Mouse (Mus musculus): ENCODE measurements around the gene Btbd9. TPM values are rescaled to one million over a fixed set of nuclear protein-coding genes. Genes with fewer than 3 reads are reported as not detected.

The Btbd9 gene
- polyA plus RNA-seq, 1 experiment from 2014 or later: 63.0 TPM

- Histone ChIP-seq H3K9me3 (replicated peaks) (no peaks in the 10 kb centered on the region), H3K36me3 (no peaks in the 10 kb centered on the region), H3K27me3 (ENCODE audit: low read depth, poor library complexity, severe bottlenecking) (no peaks in the 10 kb centered on the region), H3K27ac (replicated peaks) (0 out of 2 replicates have a peak overlapping the region, but pooled peaks have one; percentile 4), H3K4me3 (no peak overlapping the region), H3K4me1 (peaks cover 59% of the 10 kb centered on the region)
- no peak for DNase-seq (ENCODE audit: low spot score)
- WGBS: 93% methylated on average over 2 of the region's 2 CpGs
Measured at GRCm38 (mm10) chr17:30460727-30461349, 115.5 kb downstream of the Btbd9 start.

- no peaks in the 10 kb centered on the region for H3K27me3 ChIP-seq (ENCODE audit: low read depth, poor library complexity, severe bottlenecking)
- 86% methylated on average over 5 of the region's 5 CpGs for WGBS
- DNase-seq (ENCODE audit: low spot score): no peak
- H3K36me3 ChIP-seq: no peaks in the 10 kb centered on the region
- H3K27ac ChIP-seq (replicated peaks): no peak overlapping the region
- peaks cover 51% of the 10 kb centered on the region for H3K4me1 ChIP-seq
- H3K9me3 ChIP-seq (replicated peaks): no peaks in the 10 kb centered on the region
- no peak overlapping the region for H3K4me3 ChIP-seq
Measured at GRCm38 (mm10) chr17:30459706-30460105, 116.6 kb downstream of the Btbd9 start.

- Histone ChIP-seq H3K27ac (replicated peaks) (no peak overlapping the region; the same call in 1 of the 2 replicates), H3K4me1 (peaks cover 48% of the 10 kb centered on the region), H3K9me3 (replicated peaks) (no peaks in the 10 kb centered on the region), H3K4me3 (no peak overlapping the region), H3K36me3 (no peaks in the 10 kb centered on the region), H3K27me3 (ENCODE audit: low read depth, poor library complexity, severe bottlenecking) (no peaks in the 10 kb centered on the region)
- DNase-seq (ENCODE audit: low spot score): no peak
- 96% methylated on average over 5 of the region's 5 CpGs for WGBS
Measured at GRCm38 (mm10) chr17:30458926-30459325, 117.4 kb downstream of the Btbd9 start.

- DNase-seq (ENCODE audit: low spot score): no peak
- Histone ChIP-seq H3K27ac (replicated peaks) (0 out of 2 replicates have a peak overlapping the region, but pooled peaks have one; percentile 42), H3K4me3 (no peak overlapping the region), H3K27me3 (ENCODE audit: low read depth, poor library complexity, severe bottlenecking) (no peaks in the 10 kb centered on the region), H3K9me3 (replicated peaks) (no peaks in the 10 kb centered on the region), H3K4me1 (peaks cover 44% of the 10 kb centered on the region), H3K36me3 (no peaks in the 10 kb centered on the region)
- 76% methylated on average over 3 of the region's 3 CpGs for WGBS
Measured at GRCm38 (mm10) chr17:30458301-30458700, 118.0 kb downstream of the Btbd9 start.

- DNase-seq (ENCODE audit: low spot score): no peak
- Histone ChIP-seq H3K27ac (replicated peaks) (peak overlapping the region; percentile 67), H3K36me3 (no peaks in the 10 kb centered on the region), H3K9me3 (replicated peaks) (no peaks in the 10 kb centered on the region), H3K27me3 (ENCODE audit: low read depth, poor library complexity, severe bottlenecking) (no peaks in the 10 kb centered on the region), H3K4me3 (no peak overlapping the region), H3K4me1 (peaks cover 38% of the 10 kb centered on the region)
- WGBS: 81% methylated on average over 7 of the region's 7 CpGs
Measured at GRCm38 (mm10) chr17:30457486-30457885, 118.8 kb downstream of the Btbd9 start.

- Histone ChIP-seq H3K36me3 (no peaks in the 10 kb centered on the region), H3K4me1 (peaks cover 37% of the 10 kb centered on the region), H3K4me3 (no peak overlapping the region), H3K27me3 (ENCODE audit: low read depth, poor library complexity, severe bottlenecking) (no peaks in the 10 kb centered on the region), H3K27ac (replicated peaks) (peak overlapping the region; percentile 69), H3K9me3 (replicated peaks) (no peaks in the 10 kb centered on the region)
- 67% methylated on average over 12 of the region's 12 CpGs for WGBS
- no peak for DNase-seq (ENCODE audit: low spot score)
Measured at GRCm38 (mm10) chr17:30456293-30456692, 120.0 kb downstream of the Btbd9 start.

GRCm38 (mm10) chr17:30454862-30455243 lies 121.4 kb downstream of the Btbd9 start:
- H3K9me3 ChIP-seq (replicated peaks): no peaks in the 10 kb centered on the region
- WGBS: 29% methylated on average over 3 of the region's 3 CpGs
- H3K27me3 ChIP-seq (ENCODE audit: low read depth, poor library complexity, severe bottlenecking): no peaks in the 10 kb centered on the region
- H3K36me3 ChIP-seq: no peaks in the 10 kb centered on the region
- H3K4me1 ChIP-seq: peaks cover 37% of the 10 kb centered on the region
- no peak overlapping the region for H3K4me3 ChIP-seq
- H3K27ac ChIP-seq (replicated peaks): no peak overlapping the region
- peak; percentile 76 for DNase-seq (ENCODE audit: low spot score)

GRCm38 (mm10) chr17:30454155-30454861 lies 122.0 kb downstream of the Btbd9 start:
- Histone ChIP-seq H3K9me3 (replicated peaks) (no peaks in the 10 kb centered on the region), H3K4me3 (no peak overlapping the region), H3K27ac (replicated peaks) (0 out of 2 replicates have a peak overlapping the region, but pooled peaks have one; percentile 33), H3K36me3 (no peaks in the 10 kb centered on the region), H3K27me3 (ENCODE audit: low read depth, poor library complexity, severe bottlenecking) (no peaks in the 10 kb centered on the region), H3K4me1 (peaks cover 37% of the 10 kb centered on the region)
- no peak for DNase-seq (ENCODE audit: low spot score)
- WGBS: 63% methylated on average over 6 of the region's 6 CpGs

GRCm38 (mm10) chr17:30453272-30453671 lies 123.0 kb downstream of the Btbd9 start:
- Histone ChIP-seq H3K9me3 (replicated peaks) (no peaks in the 10 kb centered on the region), H3K36me3 (no peaks in the 10 kb centered on the region), H3K4me1 (peaks cover 33% of the 10 kb centered on the region), H3K27ac (replicated peaks) (no peak overlapping the region), H3K27me3 (ENCODE audit: low read depth, poor library complexity, severe bottlenecking) (no peaks in the 10 kb centered on the region), H3K4me3 (no peak overlapping the region)
- 72% methylated on average over 4 of the region's 4 CpGs for WGBS
- no peak for DNase-seq (ENCODE audit: low spot score)

GRCm38 (mm10) chr17:30452363-30452762 lies 123.9 kb downstream of the Btbd9 start:
- H3K4me3 ChIP-seq: no peak overlapping the region
- H3K4me1 ChIP-seq: peaks cover 24% of the 10 kb centered on the region
- no peaks in the 10 kb centered on the region for H3K27me3 ChIP-seq (ENCODE audit: low read depth, poor library complexity, severe bottlenecking)
- 92% methylated on average over 9 of the region's 9 CpGs for WGBS
- no peaks in the 10 kb centered on the region for H3K9me3 ChIP-seq (replicated peaks)
- H3K36me3 ChIP-seq: no peaks in the 10 kb centered on the region
- DNase-seq (ENCODE audit: low spot score): no peak
- no peak overlapping the region for H3K27ac ChIP-seq (replicated peaks)

GRCm38 (mm10) chr17:30448562-30448961 lies 127.7 kb downstream of the Btbd9 start:
- peaks cover 8% of the 10 kb centered on the region; the same call in 1 of the 2 replicates for H3K36me3 ChIP-seq
- 92% methylated on average over 5 of the region's 5 CpGs for WGBS
- no peaks in the 10 kb centered on the region for H3K9me3 ChIP-seq (replicated peaks)
- no peak overlapping the region for H3K4me3 ChIP-seq
- no peak for DNase-seq (ENCODE audit: low spot score)
- H3K27me3 ChIP-seq (ENCODE audit: low read depth, poor library complexity, severe bottlenecking): no peaks in the 10 kb centered on the region
- H3K27ac ChIP-seq (replicated peaks): no peak overlapping the region
- H3K4me1 ChIP-seq: peaks cover 4% of the 10 kb centered on the region; the same call in 1 of the 2 replicates

- H3K4me1 ChIP-seq: peaks cover 7% of the 10 kb centered on the region; the same call in 1 of the 2 replicates
- DNase-seq (ENCODE audit: low spot score): no peak
- H3K36me3 ChIP-seq: peaks cover 8% of the 10 kb centered on the region; the same call in 1 of the 2 replicates
- no peaks in the 10 kb centered on the region for H3K9me3 ChIP-seq (replicated peaks)
- 91% methylated on average over 3 of the region's 3 CpGs for WGBS
- no peaks in the 10 kb centered on the region for H3K27me3 ChIP-seq (ENCODE audit: low read depth, poor library complexity, severe bottlenecking)
- H3K27ac ChIP-seq (replicated peaks): no peak overlapping the region
- H3K4me3 ChIP-seq: no peak overlapping the region
Measured at GRCm38 (mm10) chr17:30445805-30446441, 130.4 kb downstream of the Btbd9 start.

GRCm38 (mm10) chr17:30439702-30440101 lies 136.6 kb downstream of the Btbd9 start:
- Histone ChIP-seq H3K4me3 (no peak overlapping the region), H3K27ac (replicated peaks) (no peak overlapping the region), H3K27me3 (ENCODE audit: low read depth, poor library complexity, severe bottlenecking) (no peaks in the 10 kb centered on the region), H3K4me1 (peaks cover 15% of the 10 kb centered on the region), H3K9me3 (replicated peaks) (no peaks in the 10 kb centered on the region), H3K36me3 (peaks cover 5% of the 10 kb centered on the region; the same call in 1 of the 2 replicates)
- 87% methylated on average over 3 of the region's 3 CpGs for WGBS
- DNase-seq (ENCODE audit: low spot score): no peak
